Mouse (Mus musculus): ENCODE measurements at regions not wholly inside any gene's neighbourhood (a gene's known extent, or its start where the extent isn't known, plus 50 kb on each side); places are given as distances from the start of the nearest gene placed in this dataset.

- TF ChIP-seq BHLHE40 (IDR thresholded peaks at IDR 0.05; ENCODE audit: low read depth, low read length) (no peak), CTCF (conservative IDR thresholded peaks at IDR 0.05 in 1 of 2, IDR thresholded peaks at IDR 0.05 in 1 of 2; ENCODE audit: low read depth in 2 of 2, low read length in 2 of 2) (no peak)
These were observed 93.8 kb downstream of the Gm11011 start for GRCm38 (mm10) chr2:169493609-169494275.

Measured in CH12.LX (cell line).